In genomic region chr17:73212754-73213153, GRCm38 (mm10) we compare ENCODE assay signal across 19 mouse cellular contexts.
"Had no signal": no experiment of that assay in that cellular context is flagged by ENCODE, and none has a peak within 500 bp of the region (broad histone marks: within the 10 kb centered on the region; RNA-seq: fewer than 3 reads in every experiment).

No protein-coding gene starts in this region.

- ATAC-seq: liver, embryonic 12.5 days; midbrain, embryonic 16.5 days had no signal

- H3K9me3 ChIP-seq: liver, embryonic 12.5 days; midbrain, embryonic 10.5 days; midbrain, embryonic 12.5 days; neural tube, embryonic 13.5 days; neural tube, embryonic 15.5 days had no signal

- H3K4me1 ChIP-seq: liver, embryonic 12.5 days; midbrain, embryonic 10.5 days; midbrain, embryonic 12.5 days; neural tube, embryonic 13.5 days had no signal

- DNase-seq: lung, adult 2 months; lung, postnatal 4 days; midbrain, embryonic 14.5 days; retina, postnatal 1 day; right cerebral cortex, adult 18-20 months; right cerebral cortex, postnatal 25 days; right cerebral cortex, postnatal 4 days; spleen, adult 18-20 months; thymus, adult 18-20 months; thymus, postnatal 14 days; thymus, postnatal 36 days had no signal

- H3K27me3 ChIP-seq: liver, embryonic 12.5 days; midbrain, embryonic 12.5 days; neural tube, embryonic 13.5 days; neural tube, embryonic 15.5 days had no signal

- H3K27ac ChIP-seq: liver, embryonic 12.5 days; liver, embryonic 14.5 days; midbrain, embryonic 10.5 days; midbrain, embryonic 12.5 days; neural tube, embryonic 13.5 days; neural tube, embryonic 15.5 days had no signal

- H3K36me3 ChIP-seq: liver, embryonic 12.5 days; midbrain, embryonic 12.5 days; neural tube, embryonic 13.5 days; neural tube, embryonic 15.5 days had no signal

- H3K4me2 ChIP-seq: liver, embryonic 12.5 days; midbrain, embryonic 12.5 days; neural tube, embryonic 13.5 days; neural tube, embryonic 15.5 days had no signal

- H3K9ac ChIP-seq: liver, embryonic 12.5 days; liver, embryonic 14.5 days; midbrain, embryonic 12.5 days; neural tube, embryonic 13.5 days; neural tube, embryonic 15.5 days had no signal

- H3K4me3 ChIP-seq: liver, embryonic 12.5 days; midbrain, embryonic 10.5 days; midbrain, embryonic 12.5 days; myocyte; neural tube, embryonic 13.5 days; neural tube, embryonic 15.5 days had no signal
